Mouse (Mus musculus): ENCODE data around the gene A230072I06Rik. TPM values are rescaled to one million over a fixed set of nuclear protein-coding genes. Genes with fewer than 3 reads are reported as not detected.

The A230072I06Rik gene
- total and polyA plus RNA-seq, 2 experiments from 2014 or later = 0.48 TPM; not detected in 1

- Histone ChIP-seq H3K4me1 (ENCODE audit: insufficient read depth) (peaks cover 10% of the 10 kb centered on the region), H3K27ac (ENCODE audit: low read depth, low read length) (no peak overlapping the region), H3K9me3 (ENCODE audit: low read length) (no peaks in the 10 kb centered on the region), H3K4me2 (ENCODE audit: low read depth) (no peak overlapping the region), H3K9ac (no peak overlapping the region), H3K27me3 (ENCODE audit: insufficient read depth, low read length) (no peaks in the 10 kb centered on the region), H3K4me3 (ENCODE audit: low read depth, low read length) (no peak overlapping the region), H3K36me3 (ENCODE audit: insufficient read depth) (no peaks in the 10 kb centered on the region)
- WGBS = 26% methylated on average over 10 of the region's 10 CpGs
- TF ChIP-seq CTCF (IDR thresholded peaks at IDR 0.05; ENCODE audit: low read depth) = no peak
- peak; percentile 58 for ATAC-seq
- peak; percentile 46 for DNase-seq
These were observed 19.8 kb downstream of the A230072I06Rik start for GRCm38 (mm10) chr8:12298326-12298950.

GRCm38 (mm10) chr8:12301998-12302397, 23.4 kb downstream of the A230072I06Rik start:
- no peak overlapping the region for H3K4me2 ChIP-seq (ENCODE audit: low read depth)
- no peak for DNase-seq
- H3K36me3 ChIP-seq (ENCODE audit: insufficient read depth) = no peaks in the 10 kb centered on the region
- no peak for TF ChIP-seq CTCF (IDR thresholded peaks at IDR 0.05; ENCODE audit: low read depth)
- H3K4me3 ChIP-seq (ENCODE audit: low read depth, low read length) = no peak overlapping the region
- no peaks in the 10 kb centered on the region for H3K9me3 ChIP-seq (ENCODE audit: low read length)
- WGBS = 48% methylated on average over 14 of the region's 14 CpGs
- peak; percentile 65; the same call in 1 of the 2 replicates for ATAC-seq
- no peaks in the 10 kb centered on the region for H3K27me3 ChIP-seq (ENCODE audit: insufficient read depth, low read length)
- no peak overlapping the region for H3K9ac ChIP-seq
- H3K27ac ChIP-seq (ENCODE audit: low read depth, low read length) = no peak overlapping the region
- peaks cover 10% of the 10 kb centered on the region for H3K4me1 ChIP-seq (ENCODE audit: insufficient read depth)

- peaks cover 3% of the 10 kb centered on the region; the same call in 1 of the 2 replicates for H3K4me1 ChIP-seq (ENCODE audit: insufficient read depth)
- no peak overlapping the region for H3K9ac ChIP-seq
- no peak overlapping the region for H3K27ac ChIP-seq (ENCODE audit: low read depth, low read length)
- ATAC-seq (no peak), DNase-seq (no peak)
- no peak overlapping the region for H3K4me2 ChIP-seq (ENCODE audit: low read depth)
- H3K4me3 ChIP-seq (ENCODE audit: low read depth, low read length) = no peak overlapping the region
- WGBS = 25% methylated on average over 16 of the region's 16 CpGs
- no peaks in the 10 kb centered on the region; the same call in 1 of the 2 replicates for H3K27me3 ChIP-seq (ENCODE audit: insufficient read depth, low read length)
- H3K36me3 ChIP-seq (ENCODE audit: insufficient read depth) = no peaks in the 10 kb centered on the region
- H3K9me3 ChIP-seq (ENCODE audit: low read length) = no peaks in the 10 kb centered on the region
- no peak for TF ChIP-seq CTCF (IDR thresholded peaks at IDR 0.05; ENCODE audit: low read depth)
These were observed 34.5 kb downstream of the A230072I06Rik start for GRCm38 (mm10) chr8:12312975-12313734.

GRCm38 (mm10) chr8:12314258-12314657, 35.6 kb downstream of the A230072I06Rik start:
- no peak for ATAC-seq
- WGBS = 58% methylated on average over 11 of the region's 11 CpGs
- H3K27ac ChIP-seq (ENCODE audit: low read depth, low read length) = no peak overlapping the region
- DNase-seq = no peak
- H3K4me3 ChIP-seq (ENCODE audit: low read depth, low read length) = no peak overlapping the region
- no peak overlapping the region for H3K9ac ChIP-seq
- no peaks in the 10 kb centered on the region; the same call in 1 of the 2 replicates for H3K27me3 ChIP-seq (ENCODE audit: insufficient read depth, low read length)
- no peaks in the 10 kb centered on the region for H3K9me3 ChIP-seq (ENCODE audit: low read length)
- no peak overlapping the region for H3K4me2 ChIP-seq (ENCODE audit: low read depth)
- peaks cover 3% of the 10 kb centered on the region; the same call in 1 of the 2 replicates for H3K4me1 ChIP-seq (ENCODE audit: insufficient read depth)
- TF ChIP-seq CTCF (IDR thresholded peaks at IDR 0.05; ENCODE audit: low read depth) = no peak
- H3K36me3 ChIP-seq (ENCODE audit: insufficient read depth) = no peaks in the 10 kb centered on the region

- Histone ChIP-seq H3K9me3 (ENCODE audit: low read length) (no peaks in the 10 kb centered on the region), H3K27ac (ENCODE audit: low read depth, low read length) (no peak overlapping the region), H3K4me2 (ENCODE audit: low read depth) (no peak overlapping the region), H3K36me3 (ENCODE audit: insufficient read depth) (no peaks in the 10 kb centered on the region), H3K9ac (no peak overlapping the region), H3K4me3 (ENCODE audit: low read depth, low read length) (no peak overlapping the region), H3K27me3 (ENCODE audit: insufficient read depth, low read length) (no peaks in the 10 kb centered on the region; the same call in 1 of the 2 replicates), H3K4me1 (ENCODE audit: insufficient read depth) (peaks cover 5% of the 10 kb centered on the region; the same call in 1 of the 2 replicates)
- no peak for TF ChIP-seq CTCF (IDR thresholded peaks at IDR 0.05; ENCODE audit: low read depth)
- 19% methylated on average over 5 of the region's 5 CpGs for WGBS
- ATAC-seq (peak; percentile 36; the same call in 1 of the 2 replicates), DNase-seq (peak; percentile 57)
These were observed 36.6 kb downstream of the A230072I06Rik start for GRCm38 (mm10) chr8:12315177-12315576.

- Histone ChIP-seq H3K9ac (no peak overlapping the region), H3K36me3 (ENCODE audit: insufficient read depth) (no peaks in the 10 kb centered on the region), H3K4me3 (ENCODE audit: low read depth, low read length) (no peak overlapping the region), H3K9me3 (ENCODE audit: low read length) (no peaks in the 10 kb centered on the region), H3K4me1 (ENCODE audit: insufficient read depth) (peaks cover 9% of the 10 kb centered on the region), H3K27me3 (ENCODE audit: insufficient read depth, low read length) (no peaks in the 10 kb centered on the region; the same call in 1 of the 2 replicates), H3K4me2 (ENCODE audit: low read depth) (0 out of 2 replicates have a peak overlapping the region, but pooled peaks have one; percentile 0), H3K27ac (ENCODE audit: low read depth, low read length) (peak overlapping the region; percentile 74)
- peak; percentile 79 for DNase-seq
- peak; percentile 87 for ATAC-seq
- 14% methylated on average over 11 of the region's 11 CpGs for WGBS
- TF ChIP-seq CTCF (IDR thresholded peaks at IDR 0.05; ENCODE audit: low read depth) = no peak
These were observed 41.3 kb downstream of the A230072I06Rik start for GRCm38 (mm10) chr8:12319755-12320455.
